Mouse (Mus musculus) heart, adult 2 months (tissue): ENCODE measurements around the gene Pim1.

Source experiments
- CTCF ChIP-seq: fragments of 200-600 bp; IDR thresholded peaks from 2 replicates; pipeline ENCODE4 v1.8.1; 2022; ENCODE audit warnings: antibody characterized with exemption, mild to moderate bottlenecking, moderate library complexity
- EP300 ChIP-seq: fragments of 200-500 bp; IDR thresholded peaks from 2 replicates; pipeline ENCODE4 v1.6.1; 2011; ENCODE audit warnings: low read depth, low read length, control low read depth; ENCODE audit not compliant: insufficient read depth

DNA sequence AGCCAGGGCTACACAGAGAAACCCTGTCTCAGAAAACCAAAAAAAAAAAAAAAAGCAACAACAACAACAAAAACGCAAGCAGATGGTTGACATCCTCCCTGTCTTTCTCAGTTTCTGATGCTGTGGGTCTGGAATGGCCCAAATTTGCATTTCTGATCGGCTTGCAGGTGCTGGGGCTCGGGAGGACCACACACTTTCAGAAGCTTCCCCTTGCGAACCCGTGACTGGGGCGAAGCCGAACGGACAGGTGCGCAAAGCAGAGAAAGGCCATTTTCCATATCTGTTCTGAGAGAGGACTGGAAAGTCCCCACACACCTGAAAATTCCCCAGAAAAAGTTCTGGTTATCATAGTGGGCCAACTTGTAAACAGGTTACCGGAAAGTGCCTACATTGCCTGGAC is 13.2 kb upstream of the Pim1 start:
- TF ChIP-seq CTCF (no peak), EP300 (no peak)
